Mouse (Mus musculus): ENCODE measurements around the gene Cd46. TPM values are rescaled to one million over a fixed set of nuclear protein-coding genes. Genes with fewer than 3 reads are reported as not detected.

Cd46 gene
- polyA plus RNA-seq, 1 experiment = not detected

DNA sequence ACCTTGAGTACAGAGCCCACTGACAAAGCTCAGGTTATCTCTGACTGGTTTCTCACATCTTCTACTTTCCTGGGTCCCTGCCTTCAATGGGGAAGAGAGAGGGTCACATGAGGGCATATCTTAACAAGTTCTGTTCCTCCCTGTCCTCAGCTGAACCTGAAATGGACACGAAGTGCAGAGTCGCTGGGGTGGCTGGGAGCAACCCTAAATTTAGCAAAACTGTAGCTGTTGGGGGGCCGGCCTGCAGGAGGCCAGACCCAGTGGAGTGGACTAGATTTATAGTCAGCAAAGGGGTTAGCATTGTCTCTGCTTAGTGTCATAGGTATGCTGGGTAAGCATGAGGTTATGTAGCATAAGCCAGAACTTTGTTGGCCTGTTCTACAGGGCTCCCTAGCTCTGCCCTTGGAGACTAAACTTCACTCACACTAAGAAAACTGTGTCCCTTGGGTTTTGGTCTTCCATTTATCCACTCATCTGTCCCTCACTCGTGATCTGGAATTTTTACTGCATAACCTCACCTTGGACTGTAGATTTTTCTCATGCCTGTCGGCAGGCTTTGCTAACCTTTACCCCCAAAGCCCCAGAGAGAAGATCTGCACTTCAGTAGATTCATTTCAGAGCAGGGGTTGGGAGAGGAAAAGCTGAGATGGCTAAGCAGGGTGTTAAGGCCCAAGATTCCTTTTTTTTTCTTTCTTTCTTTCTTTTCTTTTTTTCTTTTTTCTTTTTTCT lies 99.3 kb downstream of the Cd46 start:
- Histone ChIP-seq H3K27ac (ENCODE audit: insufficient read depth, low read depth, low read length) (no peak overlapping the region), H3K4me3 (ENCODE audit: insufficient read depth, low read depth, low read length) (no peak overlapping the region), H3K4me1 (ENCODE audit: control insufficient read depth, insufficient read depth, low read length) (no peaks in the 10 kb centered on the region)
- 72% methylated on average over 5 of the region's 5 CpGs for WGBS
- TF ChIP-seq POLR2A (IDR thresholded peaks at IDR 0.05; ENCODE audit: insufficient read depth, low read depth, low read length) (no peak), CTCF (IDR thresholded peaks at IDR 0.05; ENCODE audit: insufficient read depth, low read depth, low read length) (no peak)

DNA sequence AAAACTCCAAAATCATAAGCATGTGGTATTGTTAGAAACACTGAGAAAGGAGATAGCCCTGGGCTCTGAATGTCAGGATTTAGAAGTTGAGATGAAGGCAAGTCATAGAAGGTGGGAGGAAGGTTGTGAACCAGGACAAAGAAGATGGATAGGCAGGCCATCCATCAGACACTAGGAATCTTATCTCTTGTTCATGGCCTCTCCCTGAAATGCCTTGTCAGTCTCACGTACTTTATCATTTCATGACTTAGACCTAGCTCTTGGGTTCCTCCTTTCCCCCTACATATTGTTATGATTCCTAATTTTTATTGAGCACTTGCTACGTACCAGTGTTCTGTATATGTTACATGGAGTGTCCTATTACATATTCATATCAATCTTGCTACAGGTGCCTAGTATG lies 100.4 kb downstream of the Cd46 start:
- no peak for TF ChIP-seq CTCF (IDR thresholded peaks at IDR 0.05; ENCODE audit: insufficient read depth, low read depth, low read length)
- no peak for TF ChIP-seq POLR2A (IDR thresholded peaks at IDR 0.05; ENCODE audit: insufficient read depth, low read depth, low read length)
- WGBS = 92% methylated on average over 2 of the region's 2 CpGs
- H3K27ac ChIP-seq (ENCODE audit: insufficient read depth, low read depth, low read length) = no peak overlapping the region
- H3K4me3 ChIP-seq (ENCODE audit: insufficient read depth, low read depth, low read length) = no peak overlapping the region
- no peaks in the 10 kb centered on the region for H3K4me1 ChIP-seq (ENCODE audit: control insufficient read depth, insufficient read depth, low read length)

DNA sequence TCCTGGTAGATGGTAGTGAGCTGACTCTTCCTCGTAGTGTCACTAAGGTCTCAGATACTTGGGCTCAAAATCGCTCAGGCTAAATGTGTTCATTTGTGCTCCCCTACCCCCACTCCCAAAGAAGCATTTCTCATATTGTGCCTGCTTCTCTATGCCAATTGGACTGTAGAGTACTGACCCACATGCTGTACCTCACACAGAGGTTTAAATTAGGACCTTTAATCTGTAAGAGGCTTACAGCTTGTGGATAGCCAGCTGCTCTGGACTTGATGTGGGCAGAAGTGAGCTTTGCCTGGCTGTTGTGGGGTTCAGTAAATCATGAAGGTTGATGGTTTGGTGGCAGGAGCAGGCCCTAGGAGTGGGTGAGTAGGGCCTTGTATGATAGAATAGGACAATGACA lies 101.1 kb downstream of the Cd46 start:
- TF ChIP-seq POLR2A (IDR thresholded peaks at IDR 0.05; ENCODE audit: insufficient read depth, low read depth, low read length) (no peak), CTCF (IDR thresholded peaks at IDR 0.05; ENCODE audit: insufficient read depth, low read depth, low read length) (no peak)
- Histone ChIP-seq H3K4me3 (ENCODE audit: insufficient read depth, low read depth, low read length) (no peak overlapping the region), H3K4me1 (ENCODE audit: control insufficient read depth, insufficient read depth, low read length) (no peaks in the 10 kb centered on the region), H3K27ac (ENCODE audit: insufficient read depth, low read depth, low read length) (no peak overlapping the region)
- WGBS = 83% methylated on average over 2 of the region's 2 CpGs

DNA sequence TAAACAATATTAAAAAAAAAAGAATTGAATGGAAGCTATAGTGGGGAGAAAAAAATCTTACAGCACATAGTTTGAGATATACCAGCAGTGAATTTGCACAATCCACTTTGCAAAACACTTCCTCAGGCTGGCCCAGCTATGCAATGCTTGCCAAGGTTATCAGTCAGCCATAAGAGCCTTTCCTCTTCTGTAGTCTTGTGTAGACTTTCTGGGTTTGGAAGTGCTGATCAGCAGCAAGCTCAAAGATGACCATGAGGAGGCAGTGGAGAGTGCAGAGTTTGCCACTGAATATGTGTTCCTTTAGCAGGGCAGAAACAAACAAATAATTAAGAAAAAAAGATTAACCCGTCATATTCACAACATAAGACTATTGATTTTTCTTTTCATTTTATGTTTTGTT lies 103.0 kb downstream of the Cd46 start:
- H3K4me1 ChIP-seq (ENCODE audit: control insufficient read depth, insufficient read depth, low read length) = no peaks in the 10 kb centered on the region
- no peak overlapping the region for H3K4me3 ChIP-seq (ENCODE audit: insufficient read depth, low read depth, low read length)
- H3K27ac ChIP-seq (ENCODE audit: insufficient read depth, low read depth, low read length) = no peak overlapping the region
- TF ChIP-seq POLR2A (IDR thresholded peaks at IDR 0.05; ENCODE audit: insufficient read depth, low read depth, low read length) = no peak
- no peak for TF ChIP-seq CTCF (IDR thresholded peaks at IDR 0.05; ENCODE audit: insufficient read depth, low read depth, low read length)
- WGBS = 100% methylated on average over 1 of the region's 1 CpGs

Other genes with a start within 250 kb of the Cd46 start
- not detected in 2 replicates for gene Cd34, start 153.4 kb downstream of the Cd46 start, polyA plus RNA-seq (2012; ENCODE audit: insufficient read depth, insufficient read length, low replicate concordance, missing spikeins)
- gene Cr1l, start 39.3 kb upstream of the Cd46 start, polyA plus RNA-seq (2012; ENCODE audit: insufficient read depth, insufficient read length, low replicate concordance, missing spikeins) = 413 TPM in 1 of 2 replicates, not detected in the other
- gene Cr2, start 84.5 kb upstream of the Cd46 start, polyA plus RNA-seq (2012; ENCODE audit: insufficient read depth, insufficient read length, low replicate concordance, missing spikeins) = not detected in 2 replicates